Mouse (Mus musculus) limb, embryonic 12.5 days (tissue): Measurements from ENCODE around the gene Cby3. TPM values are rescaled to one million over a fixed set of nuclear protein-coding genes. Genes with fewer than 3 reads are reported as not detected.

Experiments used
- ATAC-seq: fragments of 200-750 bp; cut with Nextera tagmentation; 2 replicates; pipeline ENCODE4 v1.8.0; 2017; ENCODE audit warnings: low read depth, moderate TSS enrichment; ENCODE audit not compliant: insufficient number of reproducible peaks, insufficient read depth, low FRiP score, low TSS enrichment
- H3K27ac ChIP-seq: fragments of 300-500 bp; sonication (generic); 2 replicates; pipeline ENCODE4 v1.5.1; 2016; ENCODE audit warnings: mild to moderate bottlenecking, moderate library complexity
- H3K27me3 ChIP-seq: fragments of 300-500 bp; sonication (generic); 2 replicates; pipeline ENCODE4 v1.6.1; 2016; ENCODE audit warnings: mild to moderate bottlenecking, moderate library complexity
- H3K36me3 ChIP-seq: fragments of 300-500 bp; sonication (generic); 2 replicates; pipeline ENCODE4 v1.6.1; 2016; ENCODE audit warnings: mild to moderate bottlenecking, moderate library complexity
- H3K4me1 ChIP-seq: fragments of 300-500 bp; sonication (generic); replicated peaks from 2 replicates; pipeline ENCODE4 v1.6.1; 2016
- H3K4me2 ChIP-seq: fragments of 300-500 bp; sonication (generic); 2 replicates; pipeline ENCODE4 v1.6.1; 2016; ENCODE audit warnings: mild to moderate bottlenecking, moderate library complexity
- H3K4me3 ChIP-seq: fragments of 300-500 bp; sonication (generic); replicated peaks from 2 replicates; pipeline ENCODE4 v1.5.1; 2016; ENCODE audit warnings: mild to moderate bottlenecking
- H3K9ac ChIP-seq: fragments of 300-500 bp; sonication (generic); replicated peaks from 2 replicates; pipeline ENCODE4 v1.6.1; 2016; ENCODE audit warnings: mild to moderate bottlenecking, moderate library complexity
- H3K9me3 ChIP-seq: fragments of 300-500 bp; sonication (generic); 2 replicates; pipeline ENCODE4 v1.6.1; 2016; ENCODE audit warnings: mild to moderate bottlenecking, moderate library complexity
- WGBS: fragments of 180-500 bp; shearing (Covaris S2); methylation state at CpG from one replicate; pipeline ENCODE4 v1.1.7; 2016; 5-methylcytosine and 5-hydroxymethylcytosine counted together
- polyA plus RNA-seq: library from polyadenylated mRNA; unstranded; fragments of >200 nt; fragmentation: Nextera tagmentation; extraction: Ambion mirVana; gene quantifications from 2 replicates; pipeline ENCODE4 v1.2.1, GENCODE M21; 2016

Cby3 gene
- polyA plus RNA-seq, 1 experiment from 2014 or later = not detected

- H3K4me3 ChIP-seq = no peak overlapping the region
- peaks cover 85% of the 10 kb centered on the region for H3K36me3 ChIP-seq
- H3K27ac ChIP-seq = no peak overlapping the region
- no peak overlapping the region for H3K9ac ChIP-seq
- no peaks in the 10 kb centered on the region for H3K9me3 ChIP-seq
- H3K4me2 ChIP-seq = no peak overlapping the region
- no peak for ATAC-seq
- no peaks in the 10 kb centered on the region for H3K4me1 ChIP-seq
- WGBS = 84% methylated on average over 4 of the region's 4 CpGs
- no peaks in the 10 kb centered on the region for H3K27me3 ChIP-seq
Observed at GRCm38 (mm10) chr11:50391272-50391960, 37.2 kb downstream of the Cby3 start.

GRCm38 (mm10) chr11:50393306-50393705 is 39.0 kb downstream of the Cby3 start:
- Histone ChIP-seq H3K27ac (no peak overlapping the region), H3K9ac (no peak overlapping the region), H3K4me2 (no peak overlapping the region), H3K4me1 (no peaks in the 10 kb centered on the region), H3K4me3 (no peak overlapping the region), H3K27me3 (no peaks in the 10 kb centered on the region), H3K9me3 (no peaks in the 10 kb centered on the region), H3K36me3 (peaks cover 85% of the 10 kb centered on the region)
- ATAC-seq = no peak
- 83% methylated on average over 6 of the region's 6 CpGs for WGBS

GRCm38 (mm10) chr11:50394731-50395130 is 40.5 kb downstream of the Cby3 start:
- Histone ChIP-seq H3K4me3 (no peak overlapping the region), H3K36me3 (peaks cover 88% of the 10 kb centered on the region), H3K9me3 (no peaks in the 10 kb centered on the region), H3K4me2 (no peak overlapping the region), H3K9ac (no peak overlapping the region), H3K27ac (no peak overlapping the region), H3K4me1 (no peaks in the 10 kb centered on the region), H3K27me3 (no peaks in the 10 kb centered on the region)
- WGBS = 90% methylated on average over 7 of the region's 7 CpGs
- no peak for ATAC-seq

- Histone ChIP-seq H3K27me3 (no peaks in the 10 kb centered on the region), H3K27ac (no peak overlapping the region), H3K4me1 (no peaks in the 10 kb centered on the region), H3K4me2 (no peak overlapping the region), H3K9ac (no peak overlapping the region), H3K9me3 (no peaks in the 10 kb centered on the region), H3K4me3 (no peak overlapping the region), H3K36me3 (peaks cover 88% of the 10 kb centered on the region)
- no peak for ATAC-seq
- WGBS = 89% methylated on average over 11 of the region's 11 CpGs
Observed at GRCm38 (mm10) chr11:50396766-50397307, 42.6 kb downstream of the Cby3 start.

- no peaks in the 10 kb centered on the region for H3K27me3 ChIP-seq
- H3K9me3 ChIP-seq = no peaks in the 10 kb centered on the region
- 85% methylated on average over 9 of the region's 9 CpGs for WGBS
- no peak for ATAC-seq
- no peak overlapping the region for H3K27ac ChIP-seq
- peaks cover 88% of the 10 kb centered on the region for H3K36me3 ChIP-seq
- no peak overlapping the region for H3K4me2 ChIP-seq
- H3K9ac ChIP-seq = no peak overlapping the region
- H3K4me3 ChIP-seq = no peak overlapping the region
- no peaks in the 10 kb centered on the region for H3K4me1 ChIP-seq
Observed at GRCm38 (mm10) chr11:50397316-50397715, 43.1 kb downstream of the Cby3 start.

- WGBS = 87% methylated on average over 13 of the region's 13 CpGs
- no peak overlapping the region for H3K27ac ChIP-seq
- no peaks in the 10 kb centered on the region for H3K4me1 ChIP-seq
- no peaks in the 10 kb centered on the region for H3K9me3 ChIP-seq
- no peak overlapping the region for H3K9ac ChIP-seq
- ATAC-seq = no peak
- H3K36me3 ChIP-seq = peaks cover 89% of the 10 kb centered on the region
- no peak overlapping the region for H3K4me3 ChIP-seq
- no peaks in the 10 kb centered on the region for H3K27me3 ChIP-seq
- no peak overlapping the region for H3K4me2 ChIP-seq
Observed at GRCm38 (mm10) chr11:50398803-50399202, 44.5 kb downstream of the Cby3 start.

- no peaks in the 10 kb centered on the region for H3K4me1 ChIP-seq
- H3K4me3 ChIP-seq = no peak overlapping the region
- no peak for ATAC-seq
- no peak overlapping the region for H3K27ac ChIP-seq
- no peaks in the 10 kb centered on the region for H3K9me3 ChIP-seq
- no peak overlapping the region for H3K4me2 ChIP-seq
- H3K9ac ChIP-seq = no peak overlapping the region
- peaks cover 82% of the 10 kb centered on the region for H3K36me3 ChIP-seq
- 95% methylated on average over 3 of the region's 3 CpGs for WGBS
- no peaks in the 10 kb centered on the region for H3K27me3 ChIP-seq
Observed at GRCm38 (mm10) chr11:50402481-50402880, 48.2 kb downstream of the Cby3 start.

GRCm38 (mm10) chr11:50403367-50404014 is 49.2 kb downstream of the Cby3 start:
- no peak overlapping the region for H3K27ac ChIP-seq
- no peak overlapping the region for H3K9ac ChIP-seq
- H3K4me3 ChIP-seq = no peak overlapping the region
- no peaks in the 10 kb centered on the region for H3K9me3 ChIP-seq
- no peak overlapping the region for H3K4me2 ChIP-seq
- WGBS = 84% methylated on average over 10 of the region's 10 CpGs
- no peaks in the 10 kb centered on the region for H3K27me3 ChIP-seq
- H3K4me1 ChIP-seq = no peaks in the 10 kb centered on the region
- H3K36me3 ChIP-seq = peaks cover 75% of the 10 kb centered on the region
- no peak for ATAC-seq

GRCm38 (mm10) chr11:50407235-50407634 is 53.0 kb downstream of the Cby3 start:
- no peak for ATAC-seq
- Histone ChIP-seq H3K9ac (no peak overlapping the region), H3K4me2 (no peak overlapping the region), H3K4me3 (no peak overlapping the region), H3K27ac (no peak overlapping the region), H3K9me3 (no peaks in the 10 kb centered on the region), H3K27me3 (no peaks in the 10 kb centered on the region), H3K4me1 (no peaks in the 10 kb centered on the region), H3K36me3 (peaks cover 74% of the 10 kb centered on the region)
- 80% methylated on average over 6 of the region's 6 CpGs for WGBS
